Mouse (Mus musculus) neural tube, embryonic 14.5 days (tissue): ENCODE data around the gene Frrs1l. TPM values are rescaled to one million over a fixed set of nuclear protein-coding genes. Genes with fewer than 3 reads are reported as not detected.
A peak's percentile ranks its signal among the peaks of the same experiment; 100 is the strongest.

Experiments
- ATAC-seq: fragments of 200-750 bp; cut with Nextera tagmentation; 2 replicates; pipeline ENCODE4 v1.8.0; 2017; ENCODE audit warnings: low read depth, mild to moderate bottlenecking, moderate TSS enrichment, moderate library complexity
- H3K27ac ChIP-seq: fragments of 300-500 bp; sonication (generic); 2 replicates; pipeline ENCODE4 v1.5.1; 2014; ENCODE audit warnings: low read depth, mild to moderate bottlenecking, control low read depth, low read length, moderate library complexity, mixed read lengths
- H3K27me3 ChIP-seq: fragments of 300-500 bp; sonication (generic); 2 replicates; pipeline ENCODE4 v1.6.1; 2014; ENCODE audit warnings: low read length; ENCODE audit not compliant: control insufficient read depth, insufficient read depth
- H3K36me3 ChIP-seq: fragments of 300-500 bp; sonication (generic); 2 replicates; pipeline ENCODE4 v1.6.1; 2014; ENCODE audit warnings: low read length, mixed read lengths; ENCODE audit not compliant: control insufficient read depth, insufficient read depth
- H3K4me1 ChIP-seq: fragments of 300-500 bp; sonication (generic); 2 replicates; pipeline ENCODE4 v1.6.1; 2014; ENCODE audit warnings: low read length; ENCODE audit not compliant: control insufficient read depth, insufficient read depth
- H3K4me2 ChIP-seq: fragments of 300-500 bp; sonication (generic); 2 replicates; pipeline ENCODE4 v1.6.1; 2014; ENCODE audit warnings: mild to moderate bottlenecking, low read depth, low read length, control low read depth
- H3K4me3 ChIP-seq: fragments of 300-500 bp; sonication (generic); 2 replicates; pipeline ENCODE4 v1.5.1; 2014; ENCODE audit warnings: low read depth, low read length, control low read depth, mixed read lengths
- H3K9ac ChIP-seq: fragments of 300-500 bp; sonication (generic); replicated peaks from 2 replicates; pipeline ENCODE4 v1.6.1; 2014; ENCODE audit warnings: low read depth, mild to moderate bottlenecking, control low read depth, low read length, mixed read lengths
- H3K9me3 ChIP-seq: fragments of 300-500 bp; sonication (generic); 2 replicates; pipeline ENCODE4 v1.6.1; 2016; ENCODE audit warnings: low read length; ENCODE audit not compliant: control insufficient read depth
- WGBS: fragments of 180-500 bp; shearing (Covaris S2); extraction: QIAGEN DNeasy Blood & Tissue Kit; methylation state at CpG from one replicate; pipeline ENCODE4 v1.1.7; 2014; 5-methylcytosine and 5-hydroxymethylcytosine counted together
- polyA plus RNA-seq: library from polyadenylated mRNA; unstranded; fragments of >200 nt; fragmentation: Nextera tagmentation; extraction: Ambion mirVana; gene quantifications from 2 replicates; pipeline ENCODE4 v1.2.1, GENCODE M21; 2014

Gene Frrs1l
- polyA plus RNA-seq, 1 experiment from 2014 or later, result 31.6 TPM

- Histone ChIP-seq H3K9me3 (no peaks in the 10 kb centered on the region), H3K4me3 (no peak overlapping the region), H3K4me2 (no peak overlapping the region), H3K4me1 (no peaks in the 10 kb centered on the region), H3K27ac (no peak overlapping the region), H3K9ac (no peak overlapping the region), H3K36me3 (no peaks in the 10 kb centered on the region), H3K27me3 (no peaks in the 10 kb centered on the region)
- WGBS, result 84% methylated on average over 2 of the region's 2 CpGs
- ATAC-seq, result no peak
Measured at GRCm38 (mm10) chr4:57001437-57001836, 11.2 kb upstream of the Frrs1l start.

- H3K9ac ChIP-seq, result no peak overlapping the region
- no peak overlapping the region for H3K4me2 ChIP-seq
- no peaks in the 10 kb centered on the region for H3K36me3 ChIP-seq
- H3K27ac ChIP-seq, result no peak overlapping the region
- 82% methylated on average over 7 of the region's 7 CpGs for WGBS
- no peaks in the 10 kb centered on the region for H3K4me1 ChIP-seq
- ATAC-seq, result no peak
- no peak overlapping the region for H3K4me3 ChIP-seq
- no peaks in the 10 kb centered on the region for H3K9me3 ChIP-seq
- no peaks in the 10 kb centered on the region for H3K27me3 ChIP-seq
Measured at GRCm38 (mm10) chr4:56993331-56993730, 3.1 kb upstream of the Frrs1l start.

GRCm38 (mm10) chr4:56991951-56992350 lies 1.8 kb upstream of the Frrs1l start:
- H3K4me2 ChIP-seq, result no peak overlapping the region
- H3K4me3 ChIP-seq, result no peak overlapping the region
- H3K9ac ChIP-seq, result no peak overlapping the region
- H3K27ac ChIP-seq, result no peak overlapping the region
- no peaks in the 10 kb centered on the region for H3K27me3 ChIP-seq
- no peaks in the 10 kb centered on the region for H3K4me1 ChIP-seq
- no peaks in the 10 kb centered on the region for H3K9me3 ChIP-seq
- no peaks in the 10 kb centered on the region for H3K36me3 ChIP-seq
- 77% methylated on average over 2 of the region's 2 CpGs for WGBS
- ATAC-seq, result no peak

GRCm38 (mm10) chr4:56989431-56990214 lies 568 bp downstream of the Frrs1l start:
- H3K4me2 ChIP-seq, result peak overlapping the region; percentile 70
- H3K27ac ChIP-seq, result peak overlapping the region; percentile 81
- peak overlapping the region; percentile 83 for H3K9ac ChIP-seq
- H3K4me3 ChIP-seq, result peak overlapping the region; percentile 74
- H3K27me3 ChIP-seq, result no peaks in the 10 kb centered on the region
- 1% methylated on average over 42 of the region's 45 CpGs for WGBS
- no peaks in the 10 kb centered on the region for H3K36me3 ChIP-seq
- ATAC-seq, result peak; percentile 82
- H3K9me3 ChIP-seq, result no peaks in the 10 kb centered on the region
- no peaks in the 10 kb centered on the region for H3K4me1 ChIP-seq

- Histone ChIP-seq H3K36me3 (peaks cover 8% of the 10 kb centered on the region; the same call in 1 of the 2 replicates), H3K27ac (no peak overlapping the region), H3K9ac (no peak overlapping the region), H3K27me3 (no peaks in the 10 kb centered on the region), H3K4me1 (no peaks in the 10 kb centered on the region), H3K4me2 (no peak overlapping the region), H3K4me3 (no peak overlapping the region), H3K9me3 (no peaks in the 10 kb centered on the region)
- ATAC-seq, result no peak
- WGBS, result 75% methylated on average over 7 of the region's 7 CpGs
Measured at GRCm38 (mm10) chr4:56965586-56966179, 24.5 kb downstream of the Frrs1l start.

GRCm38 (mm10) chr4:56963687-56964086 lies 26.5 kb downstream of the Frrs1l start:
- ATAC-seq, result no peak
- WGBS, result 93% methylated on average over 6 of the region's 6 CpGs
- no peak overlapping the region for H3K9ac ChIP-seq

GRCm38 (mm10) chr4:56961320-56961925 lies 28.8 kb downstream of the Frrs1l start:
- ATAC-seq, result no peak
- Histone ChIP-seq H3K9ac (no peak overlapping the region), H3K27me3 (no peaks in the 10 kb centered on the region), H3K4me3 (no peak overlapping the region), H3K27ac (no peak overlapping the region), H3K9me3 (no peaks in the 10 kb centered on the region), H3K4me2 (no peak overlapping the region), H3K4me1 (no peaks in the 10 kb centered on the region), H3K36me3 (peaks cover 3% of the 10 kb centered on the region; the same call in 1 of the 2 replicates)
- WGBS, result 90% methylated on average over 12 of the region's 12 CpGs

More at GRCm38 (mm10) chr4:56963687-56964086, 26.5 kb downstream of the Frrs1l start:
- H3K9me3 ChIP-seq, result no peaks in the 10 kb centered on the region
- peaks cover 8% of the 10 kb centered on the region; the same call in 1 of the 2 replicates for H3K36me3 ChIP-seq
- H3K27me3 ChIP-seq, result no peaks in the 10 kb centered on the region
- H3K27ac ChIP-seq, result no peak overlapping the region
- no peak overlapping the region for H3K4me2 ChIP-seq
- no peak overlapping the region for H3K4me3 ChIP-seq
- no peaks in the 10 kb centered on the region for H3K4me1 ChIP-seq

- Histone ChIP-seq H3K27ac (no peak overlapping the region), H3K27me3 (no peaks in the 10 kb centered on the region), H3K36me3 (peaks cover 3% of the 10 kb centered on the region; the same call in 1 of the 2 replicates), H3K4me2 (no peak overlapping the region), H3K9me3 (no peaks in the 10 kb centered on the region), H3K9ac (no peak overlapping the region), H3K4me3 (no peak overlapping the region), H3K4me1 (no peaks in the 10 kb centered on the region)
- 60% methylated on average over 9 of the region's 9 CpGs for WGBS
- no peak for ATAC-seq
Measured at GRCm38 (mm10) chr4:56957518-56957917, 32.7 kb downstream of the Frrs1l start.

- Histone ChIP-seq H3K4me2 (no peak overlapping the region), H3K9me3 (no peaks in the 10 kb centered on the region), H3K4me3 (no peak overlapping the region), H3K27ac (no peak overlapping the region), H3K36me3 (no peaks in the 10 kb centered on the region), H3K9ac (no peak overlapping the region), H3K4me1 (no peaks in the 10 kb centered on the region), H3K27me3 (no peaks in the 10 kb centered on the region)
- no peak for ATAC-seq
- 68% methylated on average over 6 of the region's 6 CpGs for WGBS
Measured at GRCm38 (mm10) chr4:56953235-56953634, 37.0 kb downstream of the Frrs1l start.
